Mouse (Mus musculus): Measurements from ENCODE around the gene Olfr1192-ps1. TPM values are rescaled to one million over a fixed set of nuclear protein-coding genes. Genes with fewer than 3 reads are reported as not detected.
"Not testable (repeated sequence)": the region's sequence is repeated elsewhere in the genome, so short reads cannot be mapped to it uniquely, and the experiment has no call there.

Olfr1192-ps1 gene
- total RNA-seq (2014; rRNA removed; ENCODE audit: low replicate concordance) = not detected in 2 replicates
- not detected in 2 replicates for polyA plus RNA-seq (2015; fragmentation: Nextera tagmentation; extraction: Ambion mirVana)

GRCm38 (mm10) chr2:88648209-88648608 is at the start of gene Olfr1192-ps1:
Olfr1192-ps1 (plus strand) TSS chr2:88648509.
- H3K4me1 ChIP-seq (ENCODE audit: control insufficient read depth, insufficient read depth) = no peaks in the 10 kb centered on the region
- H3K9ac ChIP-seq (replicated peaks; ENCODE audit: low read depth, low read length) = no peak within 1 kb of the TSS
- no peak for TF ChIP-seq CTCF (IDR thresholded peaks at IDR 0.05; ENCODE audit: low read depth)
- no peak for TF ChIP-seq EP300 (IDR thresholded peaks at IDR 0.05; ENCODE audit: low read depth)
- no peak for ATAC-seq (ENCODE audit: insufficient read depth, low read depth)
- no peak within 1 kb of the TSS for H3K27ac ChIP-seq (ENCODE audit: low read depth)
- H3K27me3 ChIP-seq (ENCODE audit: control insufficient read depth, insufficient read depth, low read length) = no peaks in the 10 kb centered on the region
- no peak within 1 kb of the TSS for H3K4me2 ChIP-seq (ENCODE audit: low read depth, low read length)
- H3K9me3 ChIP-seq (replicated peaks; ENCODE audit: control insufficient read depth, low read length) = no peaks in the 10 kb centered on the region
- 34% methylated on average over 1 of the region's 1 CpGs for WGBS
- no peak within 1 kb of the TSS for H3K4me3 ChIP-seq (ENCODE audit: low read depth, low read length)
- no peaks in the 10 kb centered on the region for H3K36me3 ChIP-seq (replicated peaks; ENCODE audit: control insufficient read depth, insufficient read depth, low read length)
- no peak for DNase-seq (ENCODE audit: low spot score)

- H3K4me2 ChIP-seq (ENCODE audit: low read depth, low read length); H3K4me1 ChIP-seq (ENCODE audit: control insufficient read depth, insufficient read depth); H3K9me3 ChIP-seq (replicated peaks; ENCODE audit: control insufficient read depth, low read length); H3K27me3 ChIP-seq (ENCODE audit: control insufficient read depth, insufficient read depth, low read length); H3K9ac ChIP-seq (replicated peaks; ENCODE audit: low read depth, low read length); H3K27ac ChIP-seq (ENCODE audit: low read depth); H3K36me3 ChIP-seq (replicated peaks; ENCODE audit: control insufficient read depth, insufficient read depth, low read length); H3K4me3 ChIP-seq (ENCODE audit: low read depth, low read length); DNase-seq (ENCODE audit: low spot score); ATAC-seq (ENCODE audit: insufficient read depth, low read depth): not testable (repeated sequence)
- whole genome bisulfite sequencing = 56% methylated on average over 1 of the region's 1 CpGs
Measured at GRCm38 (mm10) chr2:88640242-88640641, 8.1 kb upstream of the Olfr1192-ps1 start, which contains the start of gene Olfr1191-ps1. Olfr1191-ps1 (plus strand) TSS chr2:88640542.

GRCm38 (mm10) chr2:88675328-88675727 is 27.0 kb downstream of the Olfr1192-ps1 start, which contains the start of gene Olfr1193:
Olfr1193 (plus strand) TSS chr2:88675628.
- not testable (repeated sequence) for H3K9ac ChIP-seq (replicated peaks; ENCODE audit: low read depth, low read length); H3K36me3 ChIP-seq (replicated peaks; ENCODE audit: control insufficient read depth, insufficient read depth, low read length); ATAC-seq (ENCODE audit: insufficient read depth, low read depth); H3K27ac ChIP-seq (ENCODE audit: low read depth); H3K9me3 ChIP-seq (replicated peaks; ENCODE audit: control insufficient read depth, low read length); H3K4me1 ChIP-seq (ENCODE audit: control insufficient read depth, insufficient read depth); H3K4me2 ChIP-seq (ENCODE audit: low read depth, low read length); H3K4me3 ChIP-seq (ENCODE audit: low read depth, low read length); H3K27me3 ChIP-seq (ENCODE audit: control insufficient read depth, insufficient read depth, low read length); DNase-seq (ENCODE audit: low spot score)

GRCm38 (mm10) chr2:88689087-88689486 is 40.8 kb downstream of the Olfr1192-ps1 start, which contains the start of gene Olfr1195:
Olfr1195 (minus strand) TSS chr2:88689187.
- Histone ChIP-seq H3K27ac (ENCODE audit: low read depth) (no peak within 1 kb of the TSS), H3K4me3 (ENCODE audit: low read depth, low read length) (no peak within 1 kb of the TSS), H3K9ac (replicated peaks; ENCODE audit: low read depth, low read length) (no peak within 1 kb of the TSS), H3K9me3 (replicated peaks; ENCODE audit: control insufficient read depth, low read length) (no peaks in the 10 kb centered on the region), H3K27me3 (ENCODE audit: control insufficient read depth, insufficient read depth, low read length) (no peaks in the 10 kb centered on the region), H3K4me1 (ENCODE audit: control insufficient read depth, insufficient read depth) (no peaks in the 10 kb centered on the region), H3K36me3 (replicated peaks; ENCODE audit: control insufficient read depth, insufficient read depth, low read length) (no peaks in the 10 kb centered on the region), H3K4me2 (ENCODE audit: low read depth, low read length) (no peak within 1 kb of the TSS)
- TF ChIP-seq EP300 (IDR thresholded peaks at IDR 0.05; ENCODE audit: low read depth) (no peak), CTCF (IDR thresholded peaks at IDR 0.05; ENCODE audit: low read depth) (no peak)
- DNase-seq (ENCODE audit: low spot score) (no peak), ATAC-seq (ENCODE audit: insufficient read depth, low read depth) (no peak)

GRCm38 (mm10) chr2:88704497-88704896 is 56.2 kb downstream of the Olfr1192-ps1 start, which contains the start of gene Olfr1196:
Olfr1196 (minus strand) TSS chr2:88704597.
- H3K9ac ChIP-seq (replicated peaks; ENCODE audit: low read depth, low read length) = no peak within 1 kb of the TSS
- no peak within 1 kb of the TSS for H3K4me3 ChIP-seq (ENCODE audit: low read depth, low read length)
- 69% methylated on average over 2 of the region's 2 CpGs for WGBS
- DNase-seq (ENCODE audit: low spot score) (no peak), ATAC-seq (ENCODE audit: insufficient read depth, low read depth) (no peak)
- no peaks in the 10 kb centered on the region for H3K4me1 ChIP-seq (ENCODE audit: control insufficient read depth, insufficient read depth)
- H3K36me3 ChIP-seq (replicated peaks; ENCODE audit: control insufficient read depth, insufficient read depth, low read length) = no peaks in the 10 kb centered on the region
- no peak for TF ChIP-seq CTCF (IDR thresholded peaks at IDR 0.05; ENCODE audit: low read depth)
- no peak for TF ChIP-seq EP300 (IDR thresholded peaks at IDR 0.05; ENCODE audit: low read depth)
- H3K27me3 ChIP-seq (ENCODE audit: control insufficient read depth, insufficient read depth, low read length) = no peaks in the 10 kb centered on the region
- no peak within 1 kb of the TSS for H3K27ac ChIP-seq (ENCODE audit: low read depth)
- H3K9me3 ChIP-seq (replicated peaks; ENCODE audit: control insufficient read depth, low read length) = no peaks in the 10 kb centered on the region
- no peak within 1 kb of the TSS for H3K4me2 ChIP-seq (ENCODE audit: low read depth, low read length)

Other genes with a start within 250 kb of the Olfr1192-ps1 start
- not detected in 2 replicates for gene Olfr1179, start 242.1 kb upstream of the Olfr1192-ps1 start, total RNA-seq (2014; rRNA removed; ENCODE audit: low replicate concordance)
- not detected in 2 replicates for gene Olfr1179, start 242.1 kb upstream of the Olfr1192-ps1 start, polyA plus RNA-seq (2015; fragmentation: Nextera tagmentation; extraction: Ambion mirVana)
- gene Olfr1180, start 229.4 kb upstream of the Olfr1192-ps1 start, total RNA-seq (2014; rRNA removed; ENCODE audit: low replicate concordance) = not detected in 2 replicates
- not detected in 2 replicates for gene Olfr1180, start 229.4 kb upstream of the Olfr1192-ps1 start, polyA plus RNA-seq (2015; fragmentation: Nextera tagmentation; extraction: Ambion mirVana)
- gene Olfr1181, start 222.3 kb upstream of the Olfr1192-ps1 start, total RNA-seq (2014; rRNA removed; ENCODE audit: low replicate concordance) = not detected in 2 replicates
- gene Olfr1181, start 222.3 kb upstream of the Olfr1192-ps1 start, polyA plus RNA-seq (2015; fragmentation: Nextera tagmentation; extraction: Ambion mirVana) = not detected in 2 replicates
- gene Gm13757, start 199.4 kb upstream of the Olfr1192-ps1 start, total RNA-seq (2014; rRNA removed; ENCODE audit: low replicate concordance) = not detected in 2 replicates
- gene Gm13757, start 199.4 kb upstream of the Olfr1192-ps1 start, polyA plus RNA-seq (2015; fragmentation: Nextera tagmentation; extraction: Ambion mirVana) = not detected in 2 replicates
- not detected in 2 replicates for gene Olfr1183, start 193.6 kb upstream of the Olfr1192-ps1 start, total RNA-seq (2014; rRNA removed; ENCODE audit: low replicate concordance)
- not detected in 2 replicates for gene Olfr1183, start 193.6 kb upstream of the Olfr1192-ps1 start, polyA plus RNA-seq (2015; fragmentation: Nextera tagmentation; extraction: Ambion mirVana)
- not detected in 2 replicates for gene Olfr1184, start 164.9 kb upstream of the Olfr1192-ps1 start, total RNA-seq (2014; rRNA removed; ENCODE audit: low replicate concordance)
- gene Olfr1184, start 164.9 kb upstream of the Olfr1192-ps1 start, polyA plus RNA-seq (2015; fragmentation: Nextera tagmentation; extraction: Ambion mirVana) = not detected in 2 replicates
- not detected in 2 replicates for gene Olfr1185-ps1, start 155.2 kb upstream of the Olfr1192-ps1 start, total RNA-seq (2014; rRNA removed; ENCODE audit: low replicate concordance)
- gene Olfr1185-ps1, start 155.2 kb upstream of the Olfr1192-ps1 start, polyA plus RNA-seq (2015; fragmentation: Nextera tagmentation; extraction: Ambion mirVana) = not detected in 2 replicates
- gene Olfr1186, start 130.0 kb upstream of the Olfr1192-ps1 start, total RNA-seq (2014; rRNA removed; ENCODE audit: low replicate concordance) = not detected in 2 replicates
- not detected in 2 replicates for gene Olfr1186, start 130.0 kb upstream of the Olfr1192-ps1 start, polyA plus RNA-seq (2015; fragmentation: Nextera tagmentation; extraction: Ambion mirVana)
- not detected in 2 replicates for gene Olfr1188, start 91.6 kb upstream of the Olfr1192-ps1 start, total RNA-seq (2014; rRNA removed; ENCODE audit: low replicate concordance)
- not detected in 2 replicates for gene Olfr1188, start 91.6 kb upstream of the Olfr1192-ps1 start, polyA plus RNA-seq (2015; fragmentation: Nextera tagmentation; extraction: Ambion mirVana)
- gene Olfr1189, start 62.1 kb upstream of the Olfr1192-ps1 start, total RNA-seq (2014; rRNA removed; ENCODE audit: low replicate concordance) = not detected in 2 replicates
- gene Olfr1189, start 62.1 kb upstream of the Olfr1192-ps1 start, polyA plus RNA-seq (2015; fragmentation: Nextera tagmentation; extraction: Ambion mirVana) = not detected in 2 replicates
- not detected in 2 replicates for gene Olfr1191-ps1, start 8.0 kb upstream of the Olfr1192-ps1 start, total RNA-seq (2014; rRNA removed; ENCODE audit: low replicate concordance)
- not detected in 2 replicates for gene Olfr1191-ps1, start 8.0 kb upstream of the Olfr1192-ps1 start, polyA plus RNA-seq (2015; fragmentation: Nextera tagmentation; extraction: Ambion mirVana)
- not detected in 2 replicates for gene Olfr1193, start 27.1 kb downstream of the Olfr1192-ps1 start, total RNA-seq (2014; rRNA removed; ENCODE audit: low replicate concordance)
- not detected in 2 replicates for gene Olfr1193, start 27.1 kb downstream of the Olfr1192-ps1 start, polyA plus RNA-seq (2015; fragmentation: Nextera tagmentation; extraction: Ambion mirVana)
- gene Olfr1195, start 40.7 kb downstream of the Olfr1192-ps1 start, total RNA-seq (2014; rRNA removed; ENCODE audit: low replicate concordance) = not detected in 2 replicates
- not detected in 2 replicates for gene Olfr1195, start 40.7 kb downstream of the Olfr1192-ps1 start, polyA plus RNA-seq (2015; fragmentation: Nextera tagmentation; extraction: Ambion mirVana)
- gene Olfr1196, start 56.1 kb downstream of the Olfr1192-ps1 start, total RNA-seq (2014; rRNA removed; ENCODE audit: low replicate concordance) = not detected in 2 replicates
- not detected in 2 replicates for gene Olfr1196, start 56.1 kb downstream of the Olfr1192-ps1 start, polyA plus RNA-seq (2015; fragmentation: Nextera tagmentation; extraction: Ambion mirVana)
- not detected in 2 replicates for gene Olfr1197, start 83.9 kb downstream of the Olfr1192-ps1 start, total RNA-seq (2014; rRNA removed; ENCODE audit: low replicate concordance)
- gene Olfr1197, start 83.9 kb downstream of the Olfr1192-ps1 start, polyA plus RNA-seq (2015; fragmentation: Nextera tagmentation; extraction: Ambion mirVana) = not detected in 2 replicates
- gene Olfr1198, start 102.9 kb downstream of the Olfr1192-ps1 start, total RNA-seq (2014; rRNA removed; ENCODE audit: low replicate concordance) = not detected in 2 replicates
- gene Olfr1198, start 102.9 kb downstream of the Olfr1192-ps1 start, polyA plus RNA-seq (2015; fragmentation: Nextera tagmentation; extraction: Ambion mirVana) = not detected in 2 replicates
- not detected in 2 replicates for gene Olfr1199, start 112.0 kb downstream of the Olfr1192-ps1 start, total RNA-seq (2014; rRNA removed; ENCODE audit: low replicate concordance)
- gene Olfr1199, start 112.0 kb downstream of the Olfr1192-ps1 start, polyA plus RNA-seq (2015; fragmentation: Nextera tagmentation; extraction: Ambion mirVana) = not detected in 2 replicates
- not detected in 2 replicates for gene Olfr1200, start 122.0 kb downstream of the Olfr1192-ps1 start, total RNA-seq (2014; rRNA removed; ENCODE audit: low replicate concordance)
- not detected in 2 replicates for gene Olfr1200, start 122.0 kb downstream of the Olfr1192-ps1 start, polyA plus RNA-seq (2015; fragmentation: Nextera tagmentation; extraction: Ambion mirVana)
- gene Olfr1201, start 144.5 kb downstream of the Olfr1192-ps1 start, total RNA-seq (2014; rRNA removed; ENCODE audit: low replicate concordance) = not detected in 2 replicates
- gene Olfr1201, start 144.5 kb downstream of the Olfr1192-ps1 start, polyA plus RNA-seq (2015; fragmentation: Nextera tagmentation; extraction: Ambion mirVana) = not detected in 2 replicates
- not detected in 2 replicates for gene Olfr1202, start 166.0 kb downstream of the Olfr1192-ps1 start, total RNA-seq (2014; rRNA removed; ENCODE audit: low replicate concordance)
- not detected in 2 replicates for gene Olfr1202, start 166.0 kb downstream of the Olfr1192-ps1 start, polyA plus RNA-seq (2015; fragmentation: Nextera tagmentation; extraction: Ambion mirVana)
- gene Olfr1205, start 181.2 kb downstream of the Olfr1192-ps1 start, total RNA-seq (2014; rRNA removed; ENCODE audit: low replicate concordance) = not detected in 2 replicates
- not detected in 2 replicates for gene Olfr1205, start 181.2 kb downstream of the Olfr1192-ps1 start, polyA plus RNA-seq (2015; fragmentation: Nextera tagmentation; extraction: Ambion mirVana)
- not detected in 2 replicates for gene Olfr1204, start 200.8 kb downstream of the Olfr1192-ps1 start, total RNA-seq (2014; rRNA removed; ENCODE audit: low replicate concordance)
- not detected in 2 replicates for gene Olfr1204, start 200.8 kb downstream of the Olfr1192-ps1 start, polyA plus RNA-seq (2015; fragmentation: Nextera tagmentation; extraction: Ambion mirVana)
- gene Olfr1206, start 214.7 kb downstream of the Olfr1192-ps1 start, total RNA-seq (2014; rRNA removed; ENCODE audit: low replicate concordance) = not detected in 2 replicates
- not detected in 2 replicates for gene Olfr1206, start 214.7 kb downstream of the Olfr1192-ps1 start, polyA plus RNA-seq (2015; fragmentation: Nextera tagmentation; extraction: Ambion mirVana)